Mouse (Mus musculus): ENCODE measurements at regions not wholly inside any gene's neighbourhood (a gene's known extent, or its start where the extent isn't known, plus 50 kb on each side); places are given as distances from the start of the nearest gene placed in this dataset.

DNA sequence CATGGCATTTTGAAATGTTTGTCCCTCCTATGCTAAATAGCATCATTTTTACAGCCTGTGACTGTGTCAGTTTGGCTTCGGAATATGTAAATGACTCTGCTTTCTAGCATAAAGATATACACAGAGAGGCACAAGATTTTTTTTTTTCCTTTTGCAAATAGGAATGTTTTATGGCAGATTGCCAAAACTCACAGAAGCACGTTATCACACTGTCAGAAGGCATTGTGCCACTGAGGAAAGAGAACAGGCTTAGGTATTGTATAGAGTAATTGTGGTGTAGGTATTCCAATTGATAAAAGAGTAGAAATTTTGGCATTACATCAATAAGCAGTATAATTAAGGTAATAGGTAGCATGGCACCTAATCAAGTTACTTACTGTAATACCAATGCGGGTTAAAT, 988.5 kb upstream of the Tenm2 start:
- no peak for TF ChIP-seq NANOG (IDR thresholded peaks at IDR 0.05; ENCODE audit: borderline replicate concordance, low read length)
- TF ChIP-seq CTCF (conservative IDR thresholded peaks at IDR 0.05; ENCODE audit: low read length) = no peak
- no peak for TF ChIP-seq POU5F1 (IDR thresholded peaks at IDR 0.05; ENCODE audit: borderline replicate concordance, low read length)
- Histone ChIP-seq H3K4me3 (replicated peaks; ENCODE audit: low read length) (no peak overlapping the region), H3K4me1 (replicated peaks; ENCODE audit: low read depth, low read length) (no peaks in the 10 kb centered on the region), H3K9me3 (ENCODE audit: low read length) (no peaks in the 10 kb centered on the region), H3K27me3 (ENCODE audit: insufficient read depth, low read length) (no peaks in the 10 kb centered on the region), H3K36me3 (ENCODE audit: insufficient read depth, low read length) (no peaks in the 10 kb centered on the region)

- H3K4me3 ChIP-seq (replicated peaks; ENCODE audit: low read length) = no peak overlapping the region
- no peaks in the 10 kb centered on the region for H3K36me3 ChIP-seq (ENCODE audit: insufficient read depth, low read length)
- no peaks in the 10 kb centered on the region for H3K9me3 ChIP-seq (ENCODE audit: low read length)
- H3K4me1 ChIP-seq (replicated peaks; ENCODE audit: low read depth, low read length) = no peaks in the 10 kb centered on the region
- H3K27me3 ChIP-seq (ENCODE audit: insufficient read depth, low read length) = no peaks in the 10 kb centered on the region
- TF ChIP-seq CTCF (conservative IDR thresholded peaks at IDR 0.05; ENCODE audit: low read length) (no peak), POU5F1 (IDR thresholded peaks at IDR 0.05; ENCODE audit: borderline replicate concordance, low read length) (no peak), NANOG (IDR thresholded peaks at IDR 0.05; ENCODE audit: borderline replicate concordance, low read length) (no peak)
These were observed 967.6 kb upstream of the Tenm2 start for GRCm38 (mm10) chr11:38203347-38203746.

DNA sequence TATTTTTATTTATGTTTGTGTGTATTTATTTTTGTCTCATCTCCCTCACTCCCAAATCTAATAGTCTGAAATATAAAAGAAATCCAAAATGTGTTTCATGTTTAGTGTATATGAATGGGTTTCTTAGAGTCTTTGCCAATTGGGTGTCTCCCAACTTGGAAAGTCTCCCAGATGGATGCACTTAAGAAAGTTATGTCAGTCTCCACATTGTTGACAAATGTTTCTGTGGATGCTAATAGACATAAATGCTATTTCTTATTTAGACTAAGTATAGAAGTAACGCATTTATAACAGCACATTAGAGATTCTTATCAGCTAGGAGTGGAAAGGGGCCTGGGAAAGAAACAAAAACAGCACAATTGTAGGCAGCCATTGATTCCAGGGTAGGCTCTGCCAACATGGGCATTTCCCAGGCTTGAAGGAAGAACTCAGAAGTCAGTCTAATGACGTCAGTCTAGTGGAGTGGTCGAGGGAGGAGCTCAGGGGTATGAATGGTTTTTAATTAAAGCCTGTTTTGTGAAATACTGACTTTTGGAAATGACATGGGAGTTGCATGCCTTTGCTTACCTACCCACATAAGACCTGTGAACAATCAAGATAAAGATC, 965.5 kb upstream of the Tenm2 start:
- Histone ChIP-seq H3K4me1 (replicated peaks; ENCODE audit: low read depth, low read length) (no peaks in the 10 kb centered on the region), H3K9me3 (ENCODE audit: low read length) (no peaks in the 10 kb centered on the region), H3K4me3 (replicated peaks; ENCODE audit: low read length) (no peak overlapping the region), H3K36me3 (ENCODE audit: insufficient read depth, low read length) (no peaks in the 10 kb centered on the region), H3K27me3 (ENCODE audit: insufficient read depth, low read length) (no peaks in the 10 kb centered on the region)
- TF ChIP-seq NANOG (IDR thresholded peaks at IDR 0.05; ENCODE audit: borderline replicate concordance, low read length) (no peak), CTCF (conservative IDR thresholded peaks at IDR 0.05; ENCODE audit: low read length) (no peak)

DNA sequence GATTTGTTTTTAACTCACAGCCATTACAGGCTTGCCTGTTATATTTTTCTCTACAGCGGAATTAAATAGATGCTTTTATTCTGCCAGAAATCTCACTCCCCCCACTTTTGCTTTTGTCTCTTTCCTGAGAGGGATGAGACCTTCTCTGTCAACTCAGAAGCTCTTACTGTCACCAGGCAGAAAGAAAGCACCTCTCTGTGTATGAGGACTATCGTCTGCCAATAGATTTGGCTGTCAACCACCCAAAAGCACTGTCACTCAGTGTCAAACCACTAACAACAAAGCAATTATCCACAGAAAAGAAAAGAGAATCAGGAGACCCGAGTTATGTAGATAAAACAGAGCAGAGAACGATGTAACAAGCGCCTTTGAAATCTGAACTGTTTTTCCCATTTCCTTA, 958.0 kb upstream of the Tenm2 start:
- H3K4me1 ChIP-seq (replicated peaks; ENCODE audit: low read depth, low read length) = no peaks in the 10 kb centered on the region
- no peaks in the 10 kb centered on the region for H3K36me3 ChIP-seq (ENCODE audit: insufficient read depth, low read length)
- no peak for TF ChIP-seq NANOG (IDR thresholded peaks at IDR 0.05; ENCODE audit: borderline replicate concordance, low read length)
- TF ChIP-seq CTCF (conservative IDR thresholded peaks at IDR 0.05; ENCODE audit: low read length) = no peak
- TF ChIP-seq POU5F1 (IDR thresholded peaks at IDR 0.05; ENCODE audit: borderline replicate concordance, low read length) = no peak
- H3K9me3 ChIP-seq (ENCODE audit: low read length) = no peaks in the 10 kb centered on the region
- H3K27me3 ChIP-seq (ENCODE audit: insufficient read depth, low read length) = no peaks in the 10 kb centered on the region
- H3K4me3 ChIP-seq (replicated peaks; ENCODE audit: low read length) = no peak overlapping the region

- Histone ChIP-seq H3K36me3 (ENCODE audit: insufficient read depth, low read length) (no peaks in the 10 kb centered on the region), H3K4me3 (replicated peaks; ENCODE audit: low read length) (no peak overlapping the region), H3K27me3 (ENCODE audit: insufficient read depth, low read length) (no peaks in the 10 kb centered on the region), H3K4me1 (replicated peaks; ENCODE audit: low read depth, low read length) (no peaks in the 10 kb centered on the region), H3K9me3 (ENCODE audit: low read length) (no peaks in the 10 kb centered on the region)
- TF ChIP-seq CTCF (conservative IDR thresholded peaks at IDR 0.05; ENCODE audit: low read length) (no peak), NANOG (IDR thresholded peaks at IDR 0.05; ENCODE audit: borderline replicate concordance, low read length) (no peak), POU5F1 (IDR thresholded peaks at IDR 0.05; ENCODE audit: borderline replicate concordance, low read length) (no peak)
These were observed 956.3 kb upstream of the Tenm2 start for GRCm38 (mm10) chr11:38191895-38192547.

GRCm38 (mm10) chr11:38191437-38191836, 955.7 kb upstream of the Tenm2 start:
- H3K4me1 ChIP-seq (replicated peaks; ENCODE audit: low read depth, low read length) = no peaks in the 10 kb centered on the region
- H3K36me3 ChIP-seq (ENCODE audit: insufficient read depth, low read length) = no peaks in the 10 kb centered on the region
- H3K9me3 ChIP-seq (ENCODE audit: low read length) = no peaks in the 10 kb centered on the region
- H3K27me3 ChIP-seq (ENCODE audit: insufficient read depth, low read length) = no peaks in the 10 kb centered on the region
- TF ChIP-seq POU5F1 (IDR thresholded peaks at IDR 0.05; ENCODE audit: borderline replicate concordance, low read length) = no peak
- TF ChIP-seq CTCF (conservative IDR thresholded peaks at IDR 0.05; ENCODE audit: low read length) = no peak
- no peak for TF ChIP-seq NANOG (IDR thresholded peaks at IDR 0.05; ENCODE audit: borderline replicate concordance, low read length)
- no peak overlapping the region for H3K4me3 ChIP-seq (replicated peaks; ENCODE audit: low read length)

GRCm38 (mm10) chr11:38170721-38171120, 935.0 kb upstream of the Tenm2 start:
- Histone ChIP-seq H3K9me3 (ENCODE audit: low read length) (no peaks in the 10 kb centered on the region), H3K36me3 (ENCODE audit: insufficient read depth, low read length) (no peaks in the 10 kb centered on the region), H3K4me1 (replicated peaks; ENCODE audit: low read depth, low read length) (no peaks in the 10 kb centered on the region), H3K4me3 (replicated peaks; ENCODE audit: low read length) (no peak overlapping the region), H3K27me3 (ENCODE audit: insufficient read depth, low read length) (no peaks in the 10 kb centered on the region)
- TF ChIP-seq POU5F1 (IDR thresholded peaks at IDR 0.05; ENCODE audit: borderline replicate concordance, low read length) (no peak), CTCF (conservative IDR thresholded peaks at IDR 0.05; ENCODE audit: low read length) (no peak), NANOG (IDR thresholded peaks at IDR 0.05; ENCODE audit: borderline replicate concordance, low read length) (no peak)

- no peak for TF ChIP-seq CTCF (conservative IDR thresholded peaks at IDR 0.05; ENCODE audit: low read length)
- TF ChIP-seq POU5F1 (IDR thresholded peaks at IDR 0.05; ENCODE audit: borderline replicate concordance, low read length) = no peak
- no peak for TF ChIP-seq NANOG (IDR thresholded peaks at IDR 0.05; ENCODE audit: borderline replicate concordance, low read length)
- Histone ChIP-seq H3K27me3 (ENCODE audit: insufficient read depth, low read length) (no peaks in the 10 kb centered on the region), H3K4me1 (replicated peaks; ENCODE audit: low read depth, low read length) (no peaks in the 10 kb centered on the region)
These were observed 922.5 kb upstream of the Tenm2 start for GRCm38 (mm10) chr11:38158310-38158709.

GRCm38 (mm10) chr11:38156944-38157343, 921.2 kb upstream of the Tenm2 start:
- no peaks in the 10 kb centered on the region for H3K9me3 ChIP-seq (ENCODE audit: low read length)
- no peaks in the 10 kb centered on the region for H3K27me3 ChIP-seq (ENCODE audit: insufficient read depth, low read length)
- no peak for TF ChIP-seq NANOG (IDR thresholded peaks at IDR 0.05; ENCODE audit: borderline replicate concordance, low read length)
- no peak for TF ChIP-seq POU5F1 (IDR thresholded peaks at IDR 0.05; ENCODE audit: borderline replicate concordance, low read length)
- no peak for TF ChIP-seq CTCF (conservative IDR thresholded peaks at IDR 0.05; ENCODE audit: low read length)
- no peaks in the 10 kb centered on the region for H3K4me1 ChIP-seq (replicated peaks; ENCODE audit: low read depth, low read length)
- H3K4me3 ChIP-seq (replicated peaks; ENCODE audit: low read length) = no peak overlapping the region
- H3K36me3 ChIP-seq (ENCODE audit: insufficient read depth, low read length) = no peaks in the 10 kb centered on the region

More at GRCm38 (mm10) chr11:38158310-38158709, 922.5 kb upstream of the Tenm2 start:
- H3K36me3 ChIP-seq (ENCODE audit: insufficient read depth, low read length) = no peaks in the 10 kb centered on the region
- H3K4me3 ChIP-seq (replicated peaks; ENCODE audit: low read length) = no peak overlapping the region
- no peaks in the 10 kb centered on the region for H3K9me3 ChIP-seq (ENCODE audit: low read length)

Data from E14TG2a.4 (cell line).